Comparison of ENCODE assay signal across 8 mouse cellular contexts in genomic region chr17:55958918-55959728, GRCm38 (mm10). TPM values are rescaled to one million over a fixed set of nuclear protein-coding genes. Genes with fewer than 3 reads are reported as not detected.
DNase-seq lines count a peak whose midpoint lies in the region; ATAC-seq lines count a peak whose summit lies in the region.

TSS of gene Yju2 (plus strand) at chr17:55959099.

- peak within 1 kb of the TSS; percentile 72 for H3K9ac ChIP-seq in hindbrain, embryonic 16.5 days (ENCODE audit: low read depth, low read length)

- H3K27me3 ChIP-seq in hindbrain, embryonic 16.5 days (replicated peaks; ENCODE audit: control insufficient read depth, insufficient read depth, low read length) = no peaks in the 10 kb centered on the region; the same call in 1 of the 2 replicates

- H3K36me3 ChIP-seq in hindbrain, embryonic 16.5 days (ENCODE audit: control insufficient read depth, insufficient read depth, low read length) = peaks cover 9% of the 10 kb centered on the region; the same call in 1 of the 2 replicates
- peaks cover 3% of the 10 kb centered on the region for H3K36me3 ChIP-seq in macrophage (ENCODE audit: inconsistent target)

- DNase-seq in WW6 (ENCODE audit: low read depth, low spot score) = peak; percentile 83
- DNase-seq in cerebellum, postnatal 4 days (ENCODE audit: low spot score in 2 of 2) = peak; percentile 84 to 93
- DNase-seq in gastrocnemius, adult 18-20 months (ENCODE audit: low spot score) = peak; percentile 93
- peak; percentile 93 to 95 for DNase-seq in left cerebral cortex, adult 18-20 months (ENCODE audit: low spot score in 2 of 2)
- peak; percentile 95 for DNase-seq in right cerebral cortex, adult 18-20 months
- DNase-seq in urinary bladder, postnatal 10 days (ENCODE audit: low spot score) = peak; percentile 61

- under 1% methylated on average over 45 of the region's 46 CpGs for WGBS in hindbrain, embryonic 16.5 days
- under 1% methylated on average over 43 of the region's 46 CpGs for WGBS in macrophage (ENCODE audit: missing documents)

- H3K9me3 ChIP-seq in hindbrain, embryonic 16.5 days (ENCODE audit: control insufficient read depth, low read length) = no peaks in the 10 kb centered on the region

- ATAC-seq in hindbrain, embryonic 16.5 days = peak; percentile 91

- H3K4me2 ChIP-seq in hindbrain, embryonic 16.5 days (ENCODE audit: low read length) = peak within 1 kb of the TSS; percentile 75

- H3K4me3 ChIP-seq in hindbrain, embryonic 16.5 days (ENCODE audit: low read length) = peak within 1 kb of the TSS; percentile 58
- H3K4me3 ChIP-seq in macrophage (ENCODE audit: inconsistent target) = peak within 1 kb of the TSS; percentile 52

- H3K79me2 ChIP-seq in macrophage (ENCODE audit: inconsistent target) = peaks cover 13% of the 10 kb centered on the region; the same call in 1 of the 2 replicates

- peaks cover 25% of the 10 kb centered on the region for H3K4me1 ChIP-seq in hindbrain, embryonic 16.5 days (ENCODE audit: control insufficient read depth, insufficient read depth, low read depth, low read length)

- peak within 1 kb of the TSS; percentile 94 for H3K27ac ChIP-seq in hindbrain, embryonic 16.5 days (ENCODE audit: low read depth, low read length)
- H3K27ac ChIP-seq in macrophage = peak within 1 kb of the TSS; percentile 92

RNA-seq across cellular contexts. Expression of gene Yju2, which starts in this region (rescaled TPM):
- 1 to 10 TPM; 7.4 to 8.0 TPM for total RNA-seq in gastrocnemius, adult 18-20 months (2021)
- 20.5 and 23.2 TPM in 2 replicates for polyA plus RNA-seq in hindbrain, embryonic 16.5 days (2015; fragmentation: Nextera tagmentation; extraction: Ambion mirVana)
- total RNA-seq in left cerebral cortex, adult 18-20 months (2021) = 10 to 100 TPM; 15.0 to 15.2 TPM
- 10 to 100 TPM; 20.7 to 49.9 (median 32.1) TPM for total RNA-seq in macrophage (2018; cell fraction: chromatin; rRNA removed)
- 10 to 100 TPM in 25 of 26 experiments, 1 to 10 TPM in 1; 9.1 to 20.3 (median 13.2) TPM for total RNA-seq in macrophage (2018; cell fraction: cytosol; rRNA removed)
- total RNA-seq in macrophage (2018; cell fraction: nucleus; rRNA removed) = 10 to 100 TPM; 15.3 to 47.0 (median 25.2) TPM
- 10.7 to 11.5 TPM (median 10.8 TPM) in 3 replicates for polyA plus RNA-seq in macrophage (2018)

Comparison
In these comparisons a context has a peak if more than half of its experiments do, and no peak if none do; other contexts are left out.
1. Peak in every context shown above with its lines: DNase-seq, ATAC-seq, H3K4me3 ChIP-seq and H3K27ac ChIP-seq.